7 mouse cellular contexts compared by ENCODE assay signal in genomic region chr13:12395571-12395970, GRCm38 (mm10). TPM values are rescaled to one million over a fixed set of nuclear protein-coding genes. Genes with fewer than 3 reads are reported as not detected.
DNase-seq lines count a peak whose midpoint lies in the region; ATAC-seq and TF ChIP-seq lines count a peak whose summit lies in the region.

No protein-coding gene starts in this region.

- H3K27me3 ChIP-seq in erythroblast, embryonic 14.5 days (ENCODE audit: control insufficient read depth), result peaks cover 7% of the 10 kb centered on the region; the same call in 1 of the 2 replicates
- peaks cover 9% of the 10 kb centered on the region; the same call in 1 of the 2 replicates for H3K27me3 ChIP-seq in limb, embryonic 12.5 days
- H3K27me3 ChIP-seq in myocyte (ENCODE audit: control insufficient read depth, insufficient read depth, insufficient read length), result peaks cover 5% of the 10 kb centered on the region

- peak overlapping the region; percentile 53 for H3ac ChIP-seq in myocyte (ENCODE audit: control insufficient read depth, insufficient read length)

- H3K4me2 ChIP-seq in limb, embryonic 12.5 days, result peak overlapping the region; percentile 90
- peak overlapping the region; percentile 94 for H3K4me2 ChIP-seq in myocyte (ENCODE audit: low read depth)

- H3K9ac ChIP-seq in limb, embryonic 12.5 days (replicated peaks), result peak overlapping the region; percentile 66

- no peak overlapping the region for H3K27ac ChIP-seq in limb, embryonic 12.5 days

- TF ChIP-seq POLR2A in lung, adult 2 months (IDR thresholded peaks at IDR 0.05; ENCODE audit: borderline replicate concordance, extremely low read depth, low read depth, low read length), result no peak
- no peak for TF ChIP-seq POLR2A in myocyte (IDR thresholded peaks at IDR 0.05; ENCODE audit: insufficient read length, low read depth)

- H3K9me3 ChIP-seq in erythroblast, embryonic 14.5 days (ENCODE audit: control insufficient read depth, low read length), result no peaks in the 10 kb centered on the region
- no peaks in the 10 kb centered on the region for H3K9me3 ChIP-seq in limb, embryonic 12.5 days

- peaks cover 22% of the 10 kb centered on the region for H3K36me3 ChIP-seq in erythroblast, embryonic 14.5 days (ENCODE audit: control insufficient read depth)
- peaks cover 25% of the 10 kb centered on the region; the same call in 1 of the 2 replicates for H3K36me3 ChIP-seq in limb, embryonic 12.5 days
- peaks cover 12% of the 10 kb centered on the region for H3K36me3 ChIP-seq in myocyte (ENCODE audit: control insufficient read depth, insufficient read depth)

- WGBS in lung, adult 2 months, result 1% methylated on average over 23 of the region's 23 CpGs
- WGBS in limb, embryonic 12.5 days, result under 1% methylated on average over 23 of the region's 23 CpGs

- no peak; the same call in 1 of the 2 replicates for ATAC-seq in limb, embryonic 12.5 days (ENCODE audit: insufficient number of reproducible peaks, insufficient read depth, low FRiP score, low TSS enrichment, low read depth)

- no peak for DNase-seq in lung, adult 2 months
- DNase-seq in lung, postnatal 36 days, result no peak
- peak; percentile 9 for DNase-seq in WW6 (ENCODE audit: low read depth, low spot score)
- no peak for DNase-seq in thymus, postnatal 36 days

- no peaks in the 10 kb centered on the region; the same call in 1 of the 2 replicates for H3K4me1 ChIP-seq in lung, adult 2 months (ENCODE audit: control insufficient read depth, insufficient read depth, low read length)
- peaks cover 26% of the 10 kb centered on the region for H3K4me1 ChIP-seq in erythroblast, embryonic 14.5 days (ENCODE audit: control insufficient read depth)
- H3K4me1 ChIP-seq in limb, embryonic 12.5 days (replicated peaks), result peaks cover 6% of the 10 kb centered on the region

- TF ChIP-seq CTCF in lung, adult 2 months (IDR thresholded peaks at IDR 0.05; ENCODE audit: insufficient read depth, low read length), result no peak

- H3K4me3 ChIP-seq in lung, adult 2 months (replicated peaks; ENCODE audit: extremely low read depth, low read depth, low read length), result peak overlapping the region; percentile 98
- H3K4me3 ChIP-seq in erythroblast, embryonic 14.5 days (replicated peaks), result peak overlapping the region; percentile 85
- peak overlapping the region; percentile 84 for H3K4me3 ChIP-seq in limb, embryonic 12.5 days (replicated peaks)
- H3K4me3 ChIP-seq in myocyte, result peak overlapping the region; percentile 91

- peaks cover 18% of the 10 kb centered on the region for H3K79me2 ChIP-seq in myocyte (ENCODE audit: control insufficient read depth, insufficient read depth)

TF ChIP-seq in myocyte, 11 proteins besides CTCF, POLR2A, EP300 and RAD21:
- TF ChIP-seq MYOD1 (IDR thresholded peaks at IDR 0.05; ENCODE audit: control insufficient read depth in 1 of 3, insufficient read length in 2 of 3, low read depth in 2 of 3) (no peak), REST (IDR thresholded peaks at IDR 0.05; ENCODE audit: insufficient read depth, insufficient read length) (no peak), MAX (IDR thresholded peaks at IDR 0.05; ENCODE audit: low read depth) (no peak), E2F4 (IDR thresholded peaks at IDR 0.05; ENCODE audit: insufficient read depth) (no peak), CEBPB (IDR thresholded peaks at IDR 0.05; ENCODE audit: insufficient read depth, poor library complexity, severe bottlenecking) (no peak), POLR2AphosphoS2 (IDR thresholded peaks at IDR 0.05; ENCODE audit: insufficient read length, low read depth) (no peak), TCF3 (IDR thresholded peaks at IDR 0.05; ENCODE audit: insufficient read length, low read depth) (no peak), SRF (IDR thresholded peaks at IDR 0.05; ENCODE audit: control insufficient read depth, insufficient read length, low read depth) (no peak), MYOG (IDR thresholded peaks at IDR 0.05; ENCODE audit: control insufficient read depth in 1 of 3, insufficient read depth in 1 of 3, insufficient read length in 2 of 3, low read depth in 2 of 3) (no peak), USF1 (IDR thresholded peaks at IDR 0.05; ENCODE audit: low read depth) (no peak), TCF12 (IDR thresholded peaks at IDR 0.05; ENCODE audit: insufficient read depth, poor library complexity, severe bottlenecking) (no peak)
TF ChIP-seq in myocyte: peak in this region for 0.

RNA-seq across cellular contexts. Expression of gene Heatr1, which starts 0.7 kb away (rescaled TPM):
- polyA plus RNA-seq in lung, adult 2 months (2012; rRNA removed), result 21.6 and 23.5 TPM in 2 replicates
- 0.27 and 0.41 TPM in 2 replicates for polyA plus RNA-seq in erythroblast, embryonic 14.5 days (2012)
- polyA plus RNA-seq in limb, embryonic 12.5 days (2016; fragmentation: Nextera tagmentation; extraction: Ambion mirVana), result 28.0 and 29.5 TPM in 2 replicates
- 23.6 TPM for polyA plus RNA-seq in myocyte (2012; fragmentation: generic; extraction: Trizol)

RNA-seq across cellular contexts. Expression of gene Actn2, which starts 55.0 kb away (rescaled TPM):
- 40.0 and 61.4 TPM in 2 replicates for polyA plus RNA-seq in lung, adult 2 months (2012; rRNA removed)
- polyA plus RNA-seq in erythroblast, embryonic 14.5 days (2012), result not detected in 2 replicates
- polyA plus RNA-seq in limb, embryonic 12.5 days (2016; fragmentation: Nextera tagmentation; extraction: Ambion mirVana), result 66.9 and 73.9 TPM in 2 replicates
- 147 TPM for polyA plus RNA-seq in myocyte (2012; fragmentation: generic; extraction: Trizol)

Comparison
In these comparisons a context has a peak if more than half of its experiments do, and no peak if none do; other contexts are left out.
1. RNA of gene Heatr1, which starts 0.7 kb away (polyA plus RNA-seq): 28.0 to 29.5 TPM in limb, embryonic 12.5 days, 23.6 TPM in myocyte (single experiment) and 21.6 to 23.5 TPM in lung, adult 2 months; 0.27 to 0.41 TPM in erythroblast, embryonic 14.5 days; every median in the first group is over 10 times any median in the second.
2. RNA of gene Actn2, which starts 55.0 kb away (polyA plus RNA-seq): 147 TPM in myocyte (single experiment), 66.9 to 73.9 TPM in limb, embryonic 12.5 days and 40.0 to 61.4 TPM in lung, adult 2 months; not detected in erythroblast, embryonic 14.5 days; every median in the first group is over 10 times any median in the second.
3. Peak in every context shown above with its lines, with median percentiles within 50 percentile points of each other: H3K4me3 ChIP-seq.